In genomic region chr9:7961366-7962160, GRCm38 (mm10) we compare ENCODE assay signal across 9 mouse cellular contexts. TPM values are rescaled to one million over a fixed set of nuclear protein-coding genes. Genes with fewer than 3 reads are reported as not detected.
DNase-seq lines count a peak whose midpoint lies in the region; ATAC-seq lines count a peak whose summit lies in the region.
"Had no signal": no experiment of that assay in that cellular context is flagged by ENCODE, and none has a peak within 500 bp of the region (broad histone marks: within the 10 kb centered on the region; RNA-seq: fewer than 3 reads in every experiment).

No protein-coding gene starts in this region.

- H3K36me3 ChIP-seq in midbrain, embryonic 12.5 days, result no peaks in the 10 kb centered on the region
- H3K36me3 ChIP-seq: G1E had no signal

- 28% methylated on average over 21 of the region's 21 CpGs for WGBS in midbrain, embryonic 12.5 days

- H3K27ac ChIP-seq in midbrain, embryonic 12.5 days (replicated peaks), result peak overlapping the region; percentile 31; the same call in 1 of the 2 replicates

- no peaks in the 10 kb centered on the region for H3K27me3 ChIP-seq in midbrain, embryonic 12.5 days

- peaks cover 32% of the 10 kb centered on the region for H3K4me1 ChIP-seq in midbrain, embryonic 12.5 days

- no peak overlapping the region for H3K9ac ChIP-seq in midbrain, embryonic 12.5 days (replicated peaks)

- no peak overlapping the region for H3K4me3 ChIP-seq in midbrain, embryonic 12.5 days

- peak; percentile 63 for DNase-seq in gastrocnemius, adult 18-20 months (ENCODE audit: low spot score)
- no peak for DNase-seq in gastrocnemius, postnatal 25 days
- DNase-seq in adrenal gland, postnatal 14 days, result peak; percentile 71
- DNase-seq in forelimb bud, embryonic 11.5 days (ENCODE audit: low read depth, low spot score), result peak; percentile 73
- DNase-seq in kidney, adult 8-10 months, result peak; percentile 25 to 44
- no peak for DNase-seq in thymus, postnatal 25 days
- DNase-seq in spleen, postnatal 36 days (ENCODE audit: low spot score in 2 of 2), result no peak

- ATAC-seq in midbrain, embryonic 12.5 days (ENCODE audit: low FRiP score, low read depth), result peak; percentile 47; the same call in 1 of the 2 replicates

- H3K4me2 ChIP-seq in midbrain, embryonic 12.5 days (replicated peaks), result peak overlapping the region; percentile 10; the same call in 1 of the 2 replicates

- no peaks in the 10 kb centered on the region for H3K9me3 ChIP-seq in midbrain, embryonic 12.5 days
- H3K9me3 ChIP-seq: G1E had no signal

RNA-seq across cellular contexts. Expression of gene Yap1, which starts 42.8 kb away (rescaled TPM):
- total RNA-seq in gastrocnemius, adult 18-20 months (2021), result 10 to 100 TPM; 36.9 to 40.5 TPM
- total RNA-seq in gastrocnemius, postnatal 25 days (2021), result 10 to 100 TPM; 38.2 to 43.3 TPM
- total RNA-seq in adrenal gland, postnatal 14 days (2021), result 67.1 and 67.4 TPM in 2 replicates
- polyA plus RNA-seq in midbrain, embryonic 12.5 days (2016; fragmentation: Nextera tagmentation; extraction: Ambion mirVana), result 31.0 and 32.0 TPM in 2 replicates

Comparison
In these comparisons a context has a peak if more than half of its experiments do, and no peak if none do; other contexts are left out.
1. DNase-seq: peak in gastrocnemius, adult 18-20 months (single experiment), adrenal gland, postnatal 14 days (single experiment), forelimb bud, embryonic 11.5 days (single experiment) and kidney, adult 8-10 months (2 of 2); none in gastrocnemius, postnatal 25 days (single experiment), thymus, postnatal 25 days (single experiment) and spleen, postnatal 36 days (0 of 2).